Comparison of ENCODE assay signal across 17 mouse cellular contexts in the genomic region with DNA sequence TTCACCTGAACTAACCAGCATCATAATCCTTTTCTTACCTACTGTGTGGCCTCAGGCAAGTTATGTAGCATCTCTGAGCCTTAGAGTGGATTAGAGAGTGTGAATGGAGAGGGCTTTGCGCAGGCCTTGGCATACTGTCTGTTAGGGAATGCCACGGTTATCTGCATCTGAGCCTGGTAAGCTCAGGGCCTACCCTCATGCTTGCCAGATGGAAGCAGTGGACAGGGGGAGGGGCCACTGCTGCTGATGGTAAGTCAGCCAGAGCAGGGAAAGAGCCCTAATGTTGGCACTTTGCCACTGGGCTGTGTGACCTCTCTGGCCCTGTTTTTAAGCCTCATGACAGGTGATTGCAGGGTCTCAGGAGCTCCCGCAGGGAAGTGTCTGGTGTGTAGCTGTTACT.
DNase-seq lines count a peak whose midpoint lies in the region; ATAC-seq and TF ChIP-seq lines count a peak whose summit lies in the region.
"Had no signal": no experiment of that assay in that cellular context is flagged by ENCODE, and none has a peak within 500 bp of the region (broad histone marks: within the 10 kb centered on the region; RNA-seq: fewer than 3 reads in every experiment).

No protein-coding gene starts in this region.

- WGBS in forebrain, embryonic 13.5 days, result 55% methylated on average over 3 of the region's 3 CpGs
- WGBS in midbrain, embryonic 14.5 days, result 34% methylated on average over 3 of the region's 3 CpGs
- 52% methylated on average over 3 of the region's 3 CpGs for WGBS in stomach, postnatal 0 days

- no peak for TF ChIP-seq EP300 in stomach, postnatal 0 days (optimal IDR thresholded peaks at IDR 0.05)

- no peak overlapping the region for H3K4me2 ChIP-seq in forebrain, embryonic 13.5 days
- no peak overlapping the region for H3K4me2 ChIP-seq in midbrain, embryonic 14.5 days (ENCODE audit: low read length)
- no peak overlapping the region for H3K4me2 ChIP-seq in stomach, postnatal 0 days (replicated peaks; ENCODE audit: low read depth)
- H3K4me2 ChIP-seq: liver, embryonic 15.5 days had no signal

- no peak overlapping the region for H3K4me3 ChIP-seq in layer of hippocampus, adult 2 months
- H3K4me3 ChIP-seq in forebrain, embryonic 13.5 days, result no peak overlapping the region
- no peak overlapping the region for H3K4me3 ChIP-seq in midbrain, embryonic 14.5 days (replicated peaks; ENCODE audit: low read depth, low read length)
- no peak overlapping the region for H3K4me3 ChIP-seq in stomach, postnatal 0 days (ENCODE audit: low read depth, low read length)
- H3K4me3 ChIP-seq: liver, embryonic 15.5 days; megakaryocyte, embryonic 14.5 days had no signal

- H3K9me3 ChIP-seq in forebrain, embryonic 13.5 days (replicated peaks), result no peaks in the 10 kb centered on the region
- H3K9me3 ChIP-seq in midbrain, embryonic 14.5 days (ENCODE audit: control insufficient read depth, low read length), result no peaks in the 10 kb centered on the region
- no peaks in the 10 kb centered on the region for H3K9me3 ChIP-seq in stomach, postnatal 0 days (ENCODE audit: control insufficient read depth, low read length)
- H3K9me3 ChIP-seq: liver, embryonic 15.5 days; megakaryocyte, embryonic 14.5 days had no signal

- H3K36me3 ChIP-seq in forebrain, embryonic 13.5 days (ENCODE audit: poor library complexity, severe bottlenecking), result no peaks in the 10 kb centered on the region
- H3K36me3 ChIP-seq in midbrain, embryonic 14.5 days (ENCODE audit: control insufficient read depth, insufficient read depth, low read length), result no peaks in the 10 kb centered on the region
- no peaks in the 10 kb centered on the region for H3K36me3 ChIP-seq in stomach, postnatal 0 days (ENCODE audit: control insufficient read depth, insufficient read depth, low read length)
- H3K36me3 ChIP-seq: liver, embryonic 15.5 days had no signal

- TF ChIP-seq CTCF in layer of hippocampus, adult 2 months (conservative IDR thresholded peaks at IDR 0.05), result no peak
- TF ChIP-seq CTCF in stomach, postnatal 0 days (IDR thresholded peaks at IDR 0.05; ENCODE audit: low read depth), result no peak

- no peak for ATAC-seq in forebrain, embryonic 13.5 days
- ATAC-seq in midbrain, embryonic 14.5 days (ENCODE audit: low FRiP score, low TSS enrichment), result no peak
- no peak for ATAC-seq in stomach, postnatal 0 days (ENCODE audit: low FRiP score, low TSS enrichment)

- peak; percentile 88 for DNase-seq in heart, adult 11 months
- no peak for DNase-seq in heart, postnatal 25 days (ENCODE audit: low spot score)
- DNase-seq in layer of hippocampus, adult 2 months (ENCODE audit: low spot score in 2 of 2), result no peak
- DNase-seq in layer of hippocampus, postnatal 36 days, result no peak
- peak; percentile 57 for DNase-seq in midbrain, embryonic 14.5 days
- DNase-seq in kidney, postnatal 14 days, result no peak
- DNase-seq in stomach, postnatal 0 days (ENCODE audit: low spot score), result no peak
- DNase-seq: adrenal gland, postnatal 25 days; B cell, adult 2 months; cerebellum, adult 9-11 months; kidney, adult 18-20 months; layer of hippocampus, adult 9-11 months; lung, postnatal 10 days; right cerebral cortex, postnatal 14 days had no signal

- no peak overlapping the region for H3K9ac ChIP-seq in forebrain, embryonic 13.5 days
- no peak overlapping the region for H3K9ac ChIP-seq in midbrain, embryonic 14.5 days (replicated peaks; ENCODE audit: low read length)
- no peak overlapping the region for H3K9ac ChIP-seq in stomach, postnatal 0 days (ENCODE audit: low read length)
- H3K9ac ChIP-seq: liver, embryonic 15.5 days had no signal

- peaks cover 47% of the 10 kb centered on the region for H3K4me1 ChIP-seq in forebrain, embryonic 13.5 days
- peaks cover 26% of the 10 kb centered on the region for H3K4me1 ChIP-seq in midbrain, embryonic 14.5 days (ENCODE audit: control insufficient read depth, insufficient read depth, low read length)
- H3K4me1 ChIP-seq in stomach, postnatal 0 days (replicated peaks; ENCODE audit: control insufficient read depth, insufficient read depth), result no peaks in the 10 kb centered on the region
- H3K4me1 ChIP-seq: liver, embryonic 15.5 days; megakaryocyte, embryonic 14.5 days had no signal

- no peaks in the 10 kb centered on the region for H3K27me3 ChIP-seq in forebrain, embryonic 13.5 days
- no peaks in the 10 kb centered on the region; the same call in 1 of the 2 replicates for H3K27me3 ChIP-seq in midbrain, embryonic 14.5 days (ENCODE audit: control insufficient read depth, insufficient read depth, low read length)
- no peaks in the 10 kb centered on the region for H3K27me3 ChIP-seq in stomach, postnatal 0 days (ENCODE audit: control insufficient read depth, insufficient read depth, low read length)

- H3K27ac ChIP-seq in layer of hippocampus, adult 2 months, result peak overlapping the region; percentile 7; the same call in 1 of the 2 replicates
- H3K27ac ChIP-seq in forebrain, embryonic 13.5 days, result peak overlapping the region; percentile 99; the same call in 1 of the 2 replicates
- H3K27ac ChIP-seq in midbrain, embryonic 14.5 days (replicated peaks; ENCODE audit: low read depth, low read length), result peak overlapping the region; percentile 0; the same call in 1 of the 2 replicates
- H3K27ac ChIP-seq in stomach, postnatal 0 days (replicated peaks), result no peak overlapping the region
- H3K27ac ChIP-seq: liver, embryonic 15.5 days had no signal

- intact Hi-C loops in heart, postnatal 25 days (cut with DNase I), result no loop called here

Comparison
In these comparisons a context has a peak if more than half of its experiments do, and no peak if none do; other contexts are left out.
1. DNase-seq: peak in heart, adult 11 months (single experiment) and midbrain, embryonic 14.5 days (single experiment); none in heart, postnatal 25 days (single experiment), layer of hippocampus, adult 2 months (0 of 2), layer of hippocampus, postnatal 36 days (0 of 2), kidney, postnatal 14 days (single experiment) and stomach, postnatal 0 days (single experiment).